Mouse (Mus musculus): Measurements from ENCODE around the gene Arl10. TPM values are rescaled to one million over a fixed set of nuclear protein-coding genes. Genes with fewer than 3 reads are reported as not detected.

Gene Arl10
- 6.5 and 13.0 TPM in 2 replicates for total RNA-seq (2017)

DNA sequence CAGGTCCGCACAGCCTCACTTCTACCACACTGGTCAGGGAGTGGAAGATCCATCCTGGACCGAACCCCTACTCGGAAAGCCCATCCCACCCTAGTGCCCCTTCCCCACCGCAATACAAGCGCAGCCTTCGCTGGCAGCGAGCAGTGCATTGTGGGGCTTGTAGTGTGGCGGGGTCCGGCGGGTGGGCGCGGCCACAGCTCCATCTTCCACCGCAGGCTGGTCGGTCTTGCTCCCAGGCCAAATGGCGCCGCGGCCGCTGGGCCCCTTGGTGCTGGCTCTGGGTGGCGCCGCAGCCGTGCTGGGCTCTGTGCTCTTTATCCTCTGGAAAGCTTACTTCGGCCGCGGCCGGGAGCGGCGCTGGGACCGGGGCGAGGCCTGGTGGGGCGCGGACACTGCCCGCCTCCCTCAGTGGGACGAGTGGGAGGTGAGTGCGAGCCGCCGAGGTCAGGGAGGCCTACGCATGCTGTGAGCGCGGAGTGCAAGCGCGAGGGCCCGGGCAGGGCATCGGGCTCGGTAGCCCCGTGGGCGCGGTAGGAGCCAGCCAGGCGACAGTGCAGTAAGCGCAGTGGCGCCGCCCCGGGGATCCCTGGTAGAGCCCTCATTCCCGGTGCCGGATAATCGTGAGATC, at the start of gene Arl10:
TSS of gene Arl10 (plus strand) at position 162 of the 628 bp plus-strand sequence.
- peak; percentile 27; the same call in 1 of the 2 replicates for ATAC-seq (ENCODE audit: extremely low read depth, insufficient number of reproducible peaks, low FRiP score, poor library complexity, severe bottlenecking)

GRCm38 (mm10) chr13:54527140-54527539, 47.7 kb upstream of the Arl10 start:
- ATAC-seq (ENCODE audit: extremely low read depth, insufficient number of reproducible peaks, low FRiP score, poor library complexity, severe bottlenecking) = no peak

DNA sequence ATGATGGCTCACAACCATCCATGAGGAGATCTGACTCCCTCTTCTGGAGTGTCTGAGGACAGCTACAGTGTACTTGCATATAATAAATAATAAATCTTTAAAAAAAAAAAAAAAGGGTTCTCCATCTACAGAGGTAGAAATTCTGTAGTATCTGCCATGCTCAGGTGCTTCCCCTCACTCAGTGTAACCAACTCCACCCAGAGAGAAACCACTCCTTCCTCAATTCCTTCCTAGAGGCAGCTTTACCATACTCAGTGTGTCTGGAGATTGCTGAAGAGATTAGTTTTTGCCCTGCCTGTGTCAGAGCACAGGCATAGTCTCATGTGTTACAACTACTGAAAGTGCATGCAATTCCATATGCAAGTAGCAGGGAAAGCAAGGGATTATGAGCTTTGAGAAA, 42.7 kb upstream of the Arl10 start:
- no peak for ATAC-seq (ENCODE audit: extremely low read depth, insufficient number of reproducible peaks, low FRiP score, poor library complexity, severe bottlenecking)

GRCm38 (mm10) chr13:54548036-54548435, 26.8 kb upstream of the Arl10 start:
- no peak for ATAC-seq (ENCODE audit: extremely low read depth, insufficient number of reproducible peaks, low FRiP score, poor library complexity, severe bottlenecking)

- no peak for ATAC-seq (ENCODE audit: extremely low read depth, insufficient number of reproducible peaks, low FRiP score, poor library complexity, severe bottlenecking)
These were observed 18.6 kb upstream of the Arl10 start for GRCm38 (mm10) chr13:54556176-54556575.

GRCm38 (mm10) chr13:54556796-54557195, 18.0 kb upstream of the Arl10 start:
- no peak for ATAC-seq (ENCODE audit: extremely low read depth, insufficient number of reproducible peaks, low FRiP score, poor library complexity, severe bottlenecking)

GRCm38 (mm10) chr13:54557652-54558051, 17.2 kb upstream of the Arl10 start:
- ATAC-seq (ENCODE audit: extremely low read depth, insufficient number of reproducible peaks, low FRiP score, poor library complexity, severe bottlenecking) = no peak

GRCm38 (mm10) chr13:54559656-54560055, 15.2 kb upstream of the Arl10 start:
- no peak for ATAC-seq (ENCODE audit: extremely low read depth, insufficient number of reproducible peaks, low FRiP score, poor library complexity, severe bottlenecking)

DNA sequence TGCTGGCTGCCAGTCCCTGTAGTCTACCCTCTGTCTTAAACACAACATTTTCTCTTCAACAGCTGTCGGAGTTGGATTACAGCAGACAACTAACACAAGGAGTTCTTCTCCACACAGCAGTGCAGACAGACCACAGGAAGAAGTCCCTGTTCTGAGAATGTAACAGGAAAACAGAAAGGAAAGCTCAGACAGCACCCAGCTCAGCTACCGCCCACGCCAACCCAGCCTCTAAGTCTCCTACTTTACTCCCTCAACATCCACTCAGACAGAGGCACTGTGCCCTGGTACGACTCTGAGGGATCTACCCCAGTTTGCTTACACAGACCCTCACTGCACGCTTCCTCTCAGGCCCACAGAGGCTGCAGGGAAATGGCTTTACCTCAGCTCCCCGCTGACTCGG, 14.2 kb upstream of the Arl10 start:
- no peak for ATAC-seq (ENCODE audit: extremely low read depth, insufficient number of reproducible peaks, low FRiP score, poor library complexity, severe bottlenecking)

DNA sequence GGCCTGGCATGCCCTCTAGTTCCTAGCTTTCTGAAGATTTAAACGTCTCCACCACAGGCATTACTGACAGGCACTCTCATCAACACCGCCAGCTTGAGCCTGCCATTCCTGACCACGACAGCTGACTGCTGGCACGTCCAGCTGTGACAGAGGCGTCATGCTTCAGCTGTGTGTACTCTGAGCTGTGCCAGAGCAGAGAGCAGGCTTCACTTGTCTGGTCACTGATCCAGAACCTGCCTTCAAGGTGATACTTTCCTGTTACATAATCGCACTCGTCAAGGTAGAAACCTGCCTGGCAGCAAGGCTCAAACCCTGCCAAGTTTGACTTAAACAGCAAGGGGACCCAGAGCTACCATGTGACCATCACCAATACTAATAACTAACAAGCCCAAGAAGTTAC, 12.3 kb upstream of the Arl10 start:
- ATAC-seq (ENCODE audit: extremely low read depth, insufficient number of reproducible peaks, low FRiP score, poor library complexity, severe bottlenecking) = no peak

GRCm38 (mm10) chr13:54564232-54565200, 10.3 kb upstream of the Arl10 start:
- ATAC-seq (ENCODE audit: extremely low read depth, insufficient number of reproducible peaks, low FRiP score, poor library complexity, severe bottlenecking) = no peak

GRCm38 (mm10) chr13:54565201-54565581, 9.6 kb upstream of the Arl10 start, which contains the start of gene 4833439L19Rik:
TSS of gene 4833439L19Rik (minus strand) at chr13:54565435.
- ATAC-seq (ENCODE audit: extremely low read depth, insufficient number of reproducible peaks, low FRiP score, poor library complexity, severe bottlenecking) = peak; percentile 98

- ATAC-seq (ENCODE audit: extremely low read depth, insufficient number of reproducible peaks, low FRiP score, poor library complexity, severe bottlenecking) = no peak
These were observed 9.0 kb upstream of the Arl10 start for GRCm38 (mm10) chr13:54565594-54566345.

- ATAC-seq (ENCODE audit: extremely low read depth, insufficient number of reproducible peaks, low FRiP score, poor library complexity, severe bottlenecking) = no peak
These were observed 6.4 kb upstream of the Arl10 start for GRCm38 (mm10) chr13:54568380-54568779.

DNA sequence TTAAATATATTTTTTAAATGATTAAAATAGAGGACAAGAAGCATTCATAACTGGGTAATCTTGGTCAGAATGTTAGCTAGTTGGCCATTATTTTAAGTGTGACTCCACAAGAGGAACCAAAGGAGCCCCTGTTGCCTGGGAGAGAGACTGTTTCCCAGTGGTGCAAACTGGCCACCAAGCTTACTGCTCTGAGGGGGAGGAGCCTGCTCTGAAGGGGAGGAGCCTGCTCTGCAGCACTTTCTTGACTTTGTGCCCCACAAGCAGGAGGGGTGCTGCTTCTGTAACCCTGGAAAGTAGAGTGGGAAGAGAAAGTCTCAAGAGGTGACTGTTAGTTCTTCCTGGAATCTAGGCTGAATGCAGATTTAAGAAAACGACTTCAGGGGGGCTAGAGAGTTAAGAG, 5.5 kb upstream of the Arl10 start:
- no peak for ATAC-seq (ENCODE audit: extremely low read depth, insufficient number of reproducible peaks, low FRiP score, poor library complexity, severe bottlenecking)

- ATAC-seq (ENCODE audit: extremely low read depth, insufficient number of reproducible peaks, low FRiP score, poor library complexity, severe bottlenecking) = no peak
These were observed 4.1 kb upstream of the Arl10 start for GRCm38 (mm10) chr13:54570736-54571135.

DNA sequence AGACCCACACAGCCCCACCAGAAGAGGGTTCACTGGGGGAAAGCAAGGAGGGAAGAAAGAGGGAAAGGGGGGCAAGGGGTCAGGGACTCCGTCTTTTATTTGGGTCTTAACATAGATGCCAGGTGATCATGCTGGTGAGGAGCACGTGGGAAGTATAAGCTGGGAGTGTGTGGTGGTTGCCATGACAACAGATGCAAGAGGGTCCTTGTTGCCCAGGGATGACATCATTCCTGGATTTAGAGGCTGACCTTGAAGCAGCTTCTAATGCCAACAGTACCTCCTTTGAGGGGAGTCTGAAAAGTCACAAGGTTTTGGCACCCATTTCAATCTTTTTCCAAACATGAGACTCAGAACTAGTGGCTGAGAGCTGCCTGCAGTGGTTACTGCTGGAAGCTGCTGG, 3.2 kb upstream of the Arl10 start:
- ATAC-seq (ENCODE audit: extremely low read depth, insufficient number of reproducible peaks, low FRiP score, poor library complexity, severe bottlenecking) = no peak

DNA sequence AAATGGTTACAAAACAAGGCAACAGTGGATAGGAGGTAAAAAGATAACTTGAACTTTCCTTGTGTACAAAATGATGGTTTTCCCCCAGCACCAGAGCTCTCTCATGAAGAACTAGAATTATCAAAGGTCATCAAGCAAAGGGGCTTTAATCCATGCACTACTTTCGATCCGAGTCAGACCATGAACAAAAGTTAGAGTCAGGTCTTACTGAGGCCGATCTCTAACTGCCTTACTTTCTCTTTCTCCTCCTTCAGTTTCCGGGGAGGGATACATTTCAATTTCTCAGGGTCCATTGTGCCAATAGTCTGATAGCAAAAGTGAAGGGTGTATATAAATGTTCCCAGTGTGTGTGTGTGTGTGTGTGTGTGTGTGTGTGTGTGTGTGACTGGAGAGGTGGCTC, 2.2 kb upstream of the Arl10 start:
- no peak for ATAC-seq (ENCODE audit: extremely low read depth, insufficient number of reproducible peaks, low FRiP score, poor library complexity, severe bottlenecking)

DNA sequence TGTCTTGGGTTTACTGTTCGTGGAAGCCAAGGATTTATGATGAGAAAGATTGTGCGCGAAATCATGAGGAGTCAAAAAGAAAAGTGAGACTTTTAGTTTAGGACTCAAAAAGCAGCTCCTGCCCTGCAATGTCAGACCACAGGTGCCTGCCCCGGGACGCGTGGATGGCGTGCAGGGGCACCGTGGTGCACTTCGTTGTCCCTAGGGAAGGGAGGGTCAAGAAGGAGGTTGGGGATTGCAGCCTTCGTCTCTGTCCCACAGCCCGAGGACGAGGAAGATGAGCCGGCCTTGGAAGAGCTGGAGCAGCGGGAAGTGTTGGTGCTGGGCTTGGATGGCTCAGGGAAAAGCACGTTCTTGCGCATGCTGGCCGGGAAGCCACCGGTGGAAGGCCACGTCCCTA, 674 bp downstream of the Arl10 start:
- no peak for ATAC-seq (ENCODE audit: extremely low read depth, insufficient number of reproducible peaks, low FRiP score, poor library complexity, severe bottlenecking)

Data from neutrophil, adult 5-6 weeks (primary cell).